Mouse (Mus musculus): ENCODE results near the gene Abr.

GRCm38 (mm10) chr11:76429046-76429445 lies 193.1 kb downstream of the Abr start:
- TF ChIP-seq CTCF (IDR thresholded peaks at IDR 0.05; ENCODE audit: low read depth, low read length) (peak; percentile 32), EP300 (IDR thresholded peaks at IDR 0.05; ENCODE audit: insufficient read depth, low read depth, low read length) (no peak)
